Mouse (Mus musculus) T-cell, adult 2 months (primary cell): ENCODE results near the gene Ccdc181.

Experiments
- DNase-seq: peaks from one replicate; pipeline ENCODE4 v3.0.0; 2022; ENCODE audit warnings: low spot score

Gene Ccdc181

DNA sequence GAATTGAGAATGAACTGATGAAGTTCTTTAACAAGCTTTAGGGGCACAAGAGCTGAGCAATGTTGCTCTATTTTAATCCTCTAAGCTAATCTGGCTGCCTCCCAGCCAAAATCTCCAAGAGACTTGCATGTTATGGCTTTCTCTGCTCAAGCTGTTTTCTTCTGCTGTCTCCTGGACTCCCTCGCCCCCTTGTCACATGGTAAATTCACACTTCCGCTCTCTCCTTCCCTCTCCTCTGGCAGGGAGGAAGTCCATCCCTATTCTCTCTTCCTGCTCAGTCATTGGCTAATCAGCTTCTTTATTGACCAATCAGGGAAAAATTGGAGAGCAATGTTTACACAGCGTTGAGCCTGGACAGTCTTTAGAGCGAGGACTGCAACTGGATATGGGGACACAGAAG lies 60.5 kb downstream of the Ccdc181 start:
- DNase-seq, result no peak
